In genomic region chr10:10307384-10307783, GRCm38 (mm10) we compare ENCODE assay signal across 11 mouse cellular contexts.
DNase-seq lines count a peak whose midpoint lies in the region; ATAC-seq and TF ChIP-seq lines count a peak whose summit lies in the region.
"Had no signal": no experiment of that assay in that cellular context is flagged by ENCODE, and none has a peak within 500 bp of the region (broad histone marks: within the 10 kb centered on the region; RNA-seq: fewer than 3 reads in every experiment).

No protein-coding gene starts in this region.

- H3K9ac ChIP-seq in kidney, embryonic 14.5 days (ENCODE audit: low read depth, low read length): no peak overlapping the region
- H3K9ac ChIP-seq in intestine, postnatal 0 days (ENCODE audit: low read depth, low read length): no peak overlapping the region
- H3K9ac ChIP-seq: midbrain, embryonic 12.5 days had no signal

- no peak overlapping the region for H3K4me2 ChIP-seq in kidney, embryonic 14.5 days (replicated peaks; ENCODE audit: low read depth, low read length)
- H3K4me2 ChIP-seq in intestine, postnatal 0 days (replicated peaks; ENCODE audit: low read depth): no peak overlapping the region
- H3K4me2 ChIP-seq: midbrain, embryonic 12.5 days had no signal

- peaks cover 16% of the 10 kb centered on the region for H3K27me3 ChIP-seq in kidney, embryonic 14.5 days (ENCODE audit: control insufficient read depth, insufficient read depth, low read length)
- no peaks in the 10 kb centered on the region for H3K27me3 ChIP-seq in intestine, postnatal 0 days (replicated peaks; ENCODE audit: control insufficient read depth, insufficient read depth, low read length)
- H3K27me3 ChIP-seq: midbrain, embryonic 12.5 days had no signal

- no peaks in the 10 kb centered on the region for H3K4me1 ChIP-seq in kidney, embryonic 14.5 days (ENCODE audit: control insufficient read depth, insufficient read depth, low read length)
- no peaks in the 10 kb centered on the region for H3K4me1 ChIP-seq in intestine, postnatal 0 days (replicated peaks; ENCODE audit: control insufficient read depth, insufficient read depth, low read length)
- H3K4me1 ChIP-seq: midbrain, embryonic 12.5 days had no signal

- 83% methylated on average over 5 of the region's 5 CpGs for WGBS in kidney, embryonic 14.5 days
- WGBS in intestine, postnatal 0 days: 43% methylated on average over 5 of the region's 5 CpGs
- 54% methylated on average over 5 of the region's 5 CpGs for WGBS in macrophage (ENCODE audit: missing documents)

- ATAC-seq in kidney, embryonic 14.5 days (ENCODE audit: low FRiP score, low TSS enrichment): peak; percentile 52; the same call in 1 of the 2 replicates
- ATAC-seq in intestine, postnatal 0 days: peak; percentile 76

- no peak overlapping the region for H3K4me3 ChIP-seq in kidney, embryonic 14.5 days (ENCODE audit: low read length)
- no peak overlapping the region for H3K4me3 ChIP-seq in intestine, postnatal 0 days (ENCODE audit: low read depth, low read length)
- H3K4me3 ChIP-seq in macrophage (ENCODE audit: inconsistent target): no peak overlapping the region
- H3K4me3 ChIP-seq: hindbrain, embryonic 10.5 days; midbrain, embryonic 12.5 days had no signal

- H3K79me2 ChIP-seq in macrophage (ENCODE audit: inconsistent target): no peaks in the 10 kb centered on the region

- no peak for TF ChIP-seq CTCF in intestine, postnatal 0 days (IDR thresholded peaks at IDR 0.05; ENCODE audit: low read depth)

- no peaks in the 10 kb centered on the region for H3K9me3 ChIP-seq in kidney, embryonic 14.5 days (ENCODE audit: control insufficient read depth, low read length)
- H3K9me3 ChIP-seq in intestine, postnatal 0 days (ENCODE audit: control insufficient read depth): no peaks in the 10 kb centered on the region
- H3K9me3 ChIP-seq: G1E; hindbrain, embryonic 10.5 days; midbrain, embryonic 12.5 days had no signal

- H3K36me3 ChIP-seq in kidney, embryonic 14.5 days (ENCODE audit: control insufficient read depth, insufficient read depth, low read length): no peaks in the 10 kb centered on the region
- no peaks in the 10 kb centered on the region for H3K36me3 ChIP-seq in intestine, postnatal 0 days (ENCODE audit: control insufficient read depth, insufficient read depth)
- H3K36me3 ChIP-seq in macrophage (ENCODE audit: inconsistent target): no peaks in the 10 kb centered on the region
- H3K36me3 ChIP-seq: G1E; hindbrain, embryonic 10.5 days; midbrain, embryonic 12.5 days had no signal

- DNase-seq in kidney, adult 8-10 months: no peak
- DNase-seq in CD8-positive naive resting alpha-beta T cell, adult 2 months (ENCODE audit: low read depth in 2 of 2, low spot score in 2 of 2): peak; percentile 6 to 35
- no peak for DNase-seq in c-Kit-positive CD71-positive TER-119-positive erythroid progenitor cells, embryonic 14.5 days (ENCODE audit: low spot score)
- DNase-seq in frontal cortex, postnatal 10 days (ENCODE audit: low spot score in 2 of 2): no peak
- no peak for DNase-seq in frontal cortex, postnatal 14 days (ENCODE audit: low spot score in 2 of 2)

- H3K27ac ChIP-seq in kidney, embryonic 14.5 days (ENCODE audit: low read depth, low read length): no peak overlapping the region
- no peak overlapping the region for H3K27ac ChIP-seq in intestine, postnatal 0 days (ENCODE audit: low read depth, low read length)
- peak overlapping the region; percentile 12; the same call in 1 of the 2 replicates for H3K27ac ChIP-seq in macrophage
- H3K27ac ChIP-seq: hindbrain, embryonic 10.5 days; midbrain, embryonic 12.5 days had no signal

Comparison
In these comparisons a context has a peak if more than half of its experiments do, and no peak if none do; other contexts are left out.
1. DNase-seq: peak in CD8-positive naive resting alpha-beta T cell, adult 2 months (2 of 2); none in kidney, adult 8-10 months (0 of 2), c-Kit-positive CD71-positive TER-119-positive erythroid progenitor cells, embryonic 14.5 days (single experiment), frontal cortex, postnatal 10 days (0 of 2) and frontal cortex, postnatal 14 days (0 of 2).